Mouse (Mus musculus) spleen, postnatal 14 days (tissue): ENCODE data around the gene Trappc10.
A peak's percentile ranks its signal among the peaks of the same experiment; 100 is the strongest.

ENCODE experiments used
- DNase-seq, 2 experiments: peaks; one replicate each; pipeline ENCODE4 v3.0.0; 2021 to 2022; ENCODE audit warnings: low spot score in 2 of 2

The Trappc10 gene

DNA sequence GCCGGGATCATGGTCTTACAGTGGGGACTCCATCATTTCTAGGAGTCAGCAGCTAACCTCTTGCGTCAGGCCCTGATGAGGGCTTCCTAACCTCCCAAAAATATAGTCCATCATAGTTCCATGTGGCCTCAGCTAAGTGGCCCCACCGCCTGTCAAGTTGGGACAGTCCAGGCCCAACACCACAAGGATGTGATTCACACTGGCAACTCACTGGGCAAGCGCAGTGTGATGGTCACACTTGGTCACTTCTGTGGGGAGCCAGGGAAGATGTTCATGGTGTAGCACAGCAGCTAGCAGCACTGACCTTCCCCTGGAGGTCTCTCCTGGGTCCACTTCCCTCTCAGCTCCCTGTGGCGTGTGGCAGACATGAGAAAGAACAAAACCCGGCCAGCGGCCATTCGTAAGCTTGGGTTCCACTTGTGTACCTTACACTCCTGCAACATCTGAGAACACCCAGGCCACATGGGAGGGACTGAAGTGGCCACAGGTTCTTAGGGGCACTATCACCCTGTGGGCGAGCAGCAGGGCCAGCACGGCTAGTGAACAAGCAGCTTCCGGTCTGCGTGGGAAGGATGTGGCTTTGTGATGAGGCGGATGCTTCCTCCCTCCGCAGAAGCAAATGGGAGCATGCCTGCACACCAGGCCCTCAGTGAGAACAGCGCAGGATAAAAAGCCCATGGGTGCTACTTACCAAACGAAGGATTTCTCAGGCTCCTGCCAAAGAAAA lies 83.9 kb downstream of the Trappc10 start:
- peak; percentile 22 to 25 for DNase-seq

GRCm38 (mm10) chr10:78159906-78160305 lies 84.5 kb downstream of the Trappc10 start:
- peak; percentile 58 to 84 for DNase-seq

DNA sequence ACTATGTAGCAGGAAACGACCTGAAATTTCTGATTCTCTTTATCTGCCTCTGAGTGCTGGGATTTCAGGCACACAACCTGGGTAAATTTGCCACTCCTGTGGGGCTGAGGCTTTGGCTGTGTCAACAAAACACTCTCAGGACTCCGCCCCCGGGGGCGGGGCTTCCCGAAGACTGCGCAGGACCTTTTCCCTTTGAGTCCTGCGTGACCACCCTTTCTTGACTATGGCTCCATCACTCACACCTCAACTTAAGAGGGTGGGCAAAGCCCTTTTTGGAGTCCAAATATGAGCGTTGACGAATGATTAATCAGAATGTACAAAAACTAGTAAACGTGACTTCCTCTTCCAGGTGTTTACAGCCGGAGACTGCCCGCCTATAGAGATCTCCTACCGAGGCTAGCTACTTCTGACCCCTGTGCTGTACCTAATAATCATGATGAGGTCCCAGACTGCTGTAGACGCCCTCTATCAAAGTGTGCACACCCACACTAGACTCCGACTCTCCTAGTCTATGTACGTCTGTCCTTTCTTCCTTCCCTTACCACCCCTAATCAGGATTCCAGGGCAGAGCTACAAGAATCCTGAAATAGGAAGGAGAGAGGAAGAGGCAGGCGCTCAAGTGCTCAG lies 85.1 kb downstream of the Trappc10 start:
- peak; percentile 51 to 57 for DNase-seq

DNA sequence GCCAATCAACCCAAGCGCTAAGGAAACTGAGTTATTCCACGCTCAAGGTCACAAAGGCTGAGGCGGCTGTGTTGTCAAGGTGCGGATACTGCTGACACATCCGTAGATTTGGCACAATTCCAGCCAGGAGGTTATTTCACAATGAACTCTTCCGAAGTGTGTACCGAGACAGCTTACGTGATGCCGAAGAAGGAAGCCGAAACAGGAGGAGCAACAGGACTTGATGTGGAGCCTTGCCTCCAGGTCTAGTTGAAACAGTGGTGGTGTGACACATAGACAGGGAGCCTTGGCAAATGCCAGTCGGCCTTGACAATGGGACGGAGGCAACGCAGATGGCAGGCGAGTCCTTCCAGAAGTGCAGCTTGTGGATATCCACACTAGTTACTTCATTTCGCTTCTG lies 86.4 kb downstream of the Trappc10 start:
- DNase-seq, result no peak

DNA sequence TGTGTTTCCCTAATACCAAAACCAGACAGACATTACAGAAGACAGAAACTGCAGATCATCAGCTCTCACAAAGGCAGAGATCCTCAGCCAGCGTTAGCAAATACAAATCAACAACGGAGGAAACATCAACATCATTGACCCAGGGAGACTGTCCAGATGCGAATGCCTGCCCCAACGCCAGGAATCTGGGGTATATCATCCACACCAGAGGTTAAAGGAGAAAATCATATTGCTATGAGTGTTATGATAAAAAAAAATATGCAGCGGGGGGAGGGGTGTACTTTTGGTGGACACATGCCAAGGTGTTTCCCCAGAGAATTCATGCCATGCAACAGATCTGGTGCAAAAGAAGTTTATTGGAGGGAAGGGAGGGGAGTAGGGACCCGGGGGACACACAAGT lies 87.5 kb downstream of the Trappc10 start:
- no peak for DNase-seq

DNA sequence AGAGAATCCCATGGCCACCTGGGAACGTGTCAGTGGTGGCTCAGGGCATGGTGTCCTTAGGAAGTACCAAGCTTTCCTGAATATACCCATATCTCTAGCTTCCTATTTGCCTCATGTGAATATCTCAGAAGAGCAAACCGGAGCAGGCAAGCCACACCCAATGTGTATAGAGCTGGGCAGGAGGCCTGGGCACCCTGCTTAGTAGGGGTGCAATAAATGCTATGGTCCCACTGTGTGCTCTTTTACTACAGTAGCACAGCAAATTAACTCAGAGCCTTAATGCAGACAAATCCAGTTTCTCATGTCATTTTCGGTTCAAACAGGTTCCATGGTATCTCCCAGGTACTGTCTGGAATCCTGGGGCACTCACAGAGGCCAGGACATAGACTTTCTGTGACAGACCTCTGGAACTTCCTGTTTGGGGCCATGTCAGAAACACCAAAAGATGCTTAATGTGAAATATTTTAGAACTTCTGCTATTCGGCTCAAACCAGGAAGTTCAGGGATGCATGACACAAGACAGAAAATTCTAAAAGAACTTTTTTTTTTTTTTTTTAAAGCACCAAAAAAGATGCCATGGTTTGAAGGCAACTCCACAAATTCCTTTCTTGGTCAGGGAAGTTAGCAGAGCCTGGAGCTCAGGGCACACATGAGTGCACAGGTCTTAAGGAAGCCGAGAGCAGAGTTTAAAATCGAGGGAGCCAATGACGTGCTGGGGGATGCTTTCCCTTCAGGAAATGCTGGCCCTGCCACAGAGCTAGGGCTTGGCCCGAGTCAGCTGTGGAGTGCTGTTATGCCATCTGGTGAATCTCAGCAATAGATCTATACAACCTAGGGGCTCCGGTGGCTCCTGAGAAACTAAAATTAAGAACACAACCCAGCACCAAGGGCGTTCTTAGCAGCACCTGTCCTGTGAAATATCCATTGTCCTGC lies 95.3 kb downstream of the Trappc10 start:
- DNase-seq, result no peak

DNA sequence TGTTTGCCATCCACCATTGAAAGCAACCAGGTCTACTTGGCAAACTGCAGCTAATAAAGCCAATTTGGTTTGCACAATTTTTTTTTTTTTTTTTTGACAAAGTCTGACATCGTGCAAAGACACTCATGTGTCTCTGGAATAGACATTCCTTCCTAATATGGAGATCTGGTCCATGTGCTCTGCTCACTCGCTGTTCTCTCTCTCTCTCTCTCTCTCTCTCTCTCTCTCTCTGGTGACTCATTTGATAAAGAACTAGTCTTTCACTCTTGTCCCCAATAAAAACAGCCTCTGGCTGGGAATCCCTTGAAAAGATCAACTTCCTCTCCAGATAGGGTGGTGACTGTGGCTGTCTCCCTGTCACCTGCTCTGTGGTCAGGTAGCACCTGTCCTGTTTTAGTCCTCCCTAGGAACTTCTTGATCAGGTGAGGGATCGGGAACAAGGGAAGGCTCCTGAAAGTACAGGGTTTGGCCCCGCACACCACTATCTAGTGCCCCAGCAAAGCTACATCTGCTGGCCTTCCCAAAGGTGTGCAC lies 96.5 kb downstream of the Trappc10 start:
- DNase-seq, result no peak

GRCm38 (mm10) chr10:78143727-78144505 lies 100.5 kb downstream of the Trappc10 start:
- DNase-seq, result no peak

GRCm38 (mm10) chr10:78140843-78141242 lies 103.6 kb downstream of the Trappc10 start:
- no peak for DNase-seq

- DNase-seq, result no peak
These were observed 104.2 kb downstream of the Trappc10 start for GRCm38 (mm10) chr10:78140251-78140600.

DNA sequence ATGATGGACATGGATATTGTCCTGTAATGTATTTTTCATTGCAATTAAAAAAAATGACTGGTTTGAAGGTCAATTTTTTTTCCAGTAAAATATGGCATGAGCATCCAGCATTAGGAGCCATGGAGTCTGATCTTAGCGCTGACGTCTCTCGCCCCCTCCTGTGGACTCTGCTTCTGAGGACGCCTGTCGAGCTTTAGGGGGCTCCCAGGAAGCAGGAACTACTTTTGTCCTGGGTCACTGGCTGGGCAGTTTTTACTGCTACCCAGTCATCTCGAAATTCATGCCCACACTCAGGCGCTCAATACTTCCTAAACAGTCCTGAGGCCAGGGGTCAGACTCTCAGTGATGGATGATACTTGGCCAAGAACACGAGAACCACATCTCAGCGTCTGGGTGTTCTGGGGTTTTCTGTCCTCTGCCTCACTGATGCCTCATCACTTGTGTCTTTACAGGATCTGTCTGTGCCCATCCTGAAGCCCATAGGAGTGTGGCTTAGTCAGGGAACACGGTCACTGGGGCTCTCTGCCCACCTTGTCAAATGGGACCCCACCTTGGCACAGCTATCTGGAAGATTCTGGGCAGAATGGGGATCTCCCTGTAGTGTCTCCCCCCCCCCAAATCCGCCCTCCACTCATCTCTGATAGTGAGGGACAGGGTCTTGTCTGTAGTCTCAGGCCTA lies 104.7 kb downstream of the Trappc10 start:
- DNase-seq, result no peak

GRCm38 (mm10) chr10:78138812-78139523 lies 105.5 kb downstream of the Trappc10 start:
- no peak for DNase-seq

- no peak for DNase-seq
These were observed 107.2 kb downstream of the Trappc10 start for GRCm38 (mm10) chr10:78137191-78137590.
